Mouse (Mus musculus) embryo, embryonic 10.5 days (tissue): ENCODE measurements around the gene Lgals3bp.
A peak's percentile ranks its signal among the peaks of the same experiment; 100 is the strongest.

Source experiments
- DNase-seq: peaks from one replicate; pipeline ENCODE4 v3.0.0-alpha.2; 2015; ENCODE audit warnings: low spot score

Gene Lgals3bp

GRCm38 (mm10) chr11:118423266-118423971, 21.5 kb upstream of the Lgals3bp start:
- peak; percentile 93 for DNase-seq

GRCm38 (mm10) chr11:118420261-118420660, 18.4 kb upstream of the Lgals3bp start:
- DNase-seq, result no peak

- DNase-seq, result peak; percentile 99
Measured at GRCm38 (mm10) chr11:118418834-118419504, 17.1 kb upstream of the Lgals3bp start, which contains the start of gene Cant1. TSS of gene Cant1 (minus strand) at chr11:118419086.

GRCm38 (mm10) chr11:118418442-118418833, 16.5 kb upstream of the Lgals3bp start:
- DNase-seq, result no peak

- no peak for DNase-seq
Measured at GRCm38 (mm10) chr11:118417496-118417895, 15.6 kb upstream of the Lgals3bp start.

- DNase-seq, result no peak
Measured at GRCm38 (mm10) chr11:118416046-118416445, 14.2 kb upstream of the Lgals3bp start.

- no peak for DNase-seq
Measured at GRCm38 (mm10) chr11:118415630-118416029, 13.7 kb upstream of the Lgals3bp start.

- DNase-seq, result no peak
Measured at GRCm38 (mm10) chr11:118414270-118414669, 12.4 kb upstream of the Lgals3bp start.

GRCm38 (mm10) chr11:118413055-118413454, 11.2 kb upstream of the Lgals3bp start:
- no peak for DNase-seq

- DNase-seq, result no peak
Measured at GRCm38 (mm10) chr11:118412601-118413000, 10.7 kb upstream of the Lgals3bp start.

GRCm38 (mm10) chr11:118411271-118411670, 9.4 kb upstream of the Lgals3bp start:
- DNase-seq, result no peak

GRCm38 (mm10) chr11:118410479-118410878, 8.6 kb upstream of the Lgals3bp start:
- DNase-seq, result no peak

- no peak for DNase-seq
Measured at GRCm38 (mm10) chr11:118410073-118410444, 8.2 kb upstream of the Lgals3bp start.

- DNase-seq, result no peak
Measured at GRCm38 (mm10) chr11:118409106-118410072, 7.5 kb upstream of the Lgals3bp start.

- DNase-seq, result no peak
Measured at GRCm38 (mm10) chr11:118408051-118408740, 6.3 kb upstream of the Lgals3bp start.

GRCm38 (mm10) chr11:118407318-118407910, 5.5 kb upstream of the Lgals3bp start:
- DNase-seq, result no peak

- DNase-seq, result no peak
Measured at GRCm38 (mm10) chr11:118406521-118406920, 4.6 kb upstream of the Lgals3bp start.

GRCm38 (mm10) chr11:118405311-118405710, 3.4 kb upstream of the Lgals3bp start:
- DNase-seq, result no peak

- no peak for DNase-seq
Measured at GRCm38 (mm10) chr11:118403951-118404899, 2.3 kb upstream of the Lgals3bp start.

GRCm38 (mm10) chr11:118403183-118403582, 1.3 kb upstream of the Lgals3bp start:
- DNase-seq, result no peak
